Mouse (Mus musculus) brain, embryonic 14.5 days (tissue): ENCODE data around the gene Tdgf1.

Experiments
- CTCF ChIP-seq: fragments of 200-500 bp; IDR thresholded peaks from 2 replicates; pipeline ENCODE4 v1.5.1; 2012; ENCODE audit warnings: inconsistent platforms, mild to moderate bottlenecking, moderate library complexity, borderline replicate concordance; ENCODE audit not compliant: insufficient read depth, insufficient read length; ENCODE audit errors: extremely low read depth
- POLR2A ChIP-seq: fragments of 200-500 bp; IDR thresholded peaks from 2 replicates; pipeline ENCODE4 v1.6.1; 2012; ENCODE audit warnings: mild to moderate bottlenecking, inconsistent platforms, borderline replicate concordance; ENCODE audit not compliant: poor library complexity, insufficient read depth, insufficient read length, severe bottlenecking; ENCODE audit errors: extremely low read depth

- TF ChIP-seq CTCF (no peak), POLR2A (no peak)
These were observed 33.5 kb upstream of the Tdgf1 start for GRCm38 (mm10) chr9:110979411-110979810.
